Mouse (Mus musculus): ENCODE measurements at regions not wholly inside any gene's neighbourhood (a gene's known extent, or its start where the extent isn't known, plus 50 kb on each side); places are given as distances from the start of the nearest gene placed in this dataset.

- no peak for TF ChIP-seq EP300 (IDR thresholded peaks at IDR 0.05; ENCODE audit: low read depth)
- TF ChIP-seq CTCF (IDR thresholded peaks at IDR 0.05; ENCODE audit: low read depth) = no peak
- no peak for ATAC-seq (ENCODE audit: insufficient read depth, low read depth)
- Histone ChIP-seq H3K4me1 (ENCODE audit: control insufficient read depth, insufficient read depth) (peaks cover 21% of the 10 kb centered on the region), H3K4me2 (ENCODE audit: low read depth, low read length) (no peak overlapping the region), H3K9me3 (replicated peaks; ENCODE audit: control insufficient read depth, low read length) (no peaks in the 10 kb centered on the region), H3K4me3 (ENCODE audit: low read depth, low read length) (no peak overlapping the region), H3K36me3 (replicated peaks; ENCODE audit: control insufficient read depth, insufficient read depth, low read length) (no peaks in the 10 kb centered on the region), H3K27ac (ENCODE audit: low read depth) (no peak overlapping the region), H3K9ac (replicated peaks; ENCODE audit: low read depth, low read length) (no peak overlapping the region), H3K27me3 (ENCODE audit: control insufficient read depth, insufficient read depth, low read length) (no peaks in the 10 kb centered on the region)
- DNase-seq (ENCODE audit: low spot score) = no peak
- WGBS = 89% methylated on average over 3 of the region's 3 CpGs
Observed at GRCm38 (mm10) chr13:60049703-60050102, 127.5 kb downstream of the Gas1 start.

GRCm38 (mm10) chr13:60047791-60048730 is 129.1 kb downstream of the Gas1 start:
- no peaks in the 10 kb centered on the region for H3K27me3 ChIP-seq (ENCODE audit: control insufficient read depth, insufficient read depth, low read length)
- no peak overlapping the region for H3K9ac ChIP-seq (replicated peaks; ENCODE audit: low read depth, low read length)
- no peak for TF ChIP-seq EP300 (IDR thresholded peaks at IDR 0.05; ENCODE audit: low read depth)
- TF ChIP-seq CTCF (IDR thresholded peaks at IDR 0.05; ENCODE audit: low read depth) = no peak
- DNase-seq (ENCODE audit: low spot score) (peak; percentile 30), ATAC-seq (ENCODE audit: insufficient read depth, low read depth) (no peak)
- H3K27ac ChIP-seq (ENCODE audit: low read depth) = no peak overlapping the region
- no peak overlapping the region for H3K4me3 ChIP-seq (ENCODE audit: low read depth, low read length)
- no peaks in the 10 kb centered on the region for H3K36me3 ChIP-seq (replicated peaks; ENCODE audit: control insufficient read depth, insufficient read depth, low read length)
- H3K9me3 ChIP-seq (replicated peaks; ENCODE audit: control insufficient read depth, low read length) = no peaks in the 10 kb centered on the region
- 51% methylated on average over 9 of the region's 9 CpGs for WGBS
- H3K4me2 ChIP-seq (ENCODE audit: low read depth, low read length) = no peak overlapping the region
- H3K4me1 ChIP-seq (ENCODE audit: control insufficient read depth, insufficient read depth) = peaks cover 21% of the 10 kb centered on the region

DNA sequence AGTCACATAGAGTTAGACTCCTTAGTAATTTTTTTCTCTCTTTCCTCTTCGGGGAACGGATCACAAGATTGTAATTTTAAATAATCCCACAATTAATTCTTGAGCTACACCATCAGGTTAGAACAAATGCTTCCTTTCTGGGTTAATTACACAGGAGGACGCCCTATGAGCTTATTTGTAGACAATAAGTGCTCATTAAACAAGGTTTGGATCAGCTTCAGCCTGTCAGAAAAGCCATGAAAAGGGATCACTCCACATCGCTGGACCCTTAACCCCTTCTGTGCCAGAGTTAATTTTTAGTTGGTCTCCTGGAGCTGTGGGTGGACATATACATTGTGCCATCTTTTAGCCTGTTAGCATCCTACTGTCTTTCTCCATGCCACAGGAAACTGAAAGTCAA is 131.4 kb downstream of the Gas1 start:
- H3K9me3 ChIP-seq (replicated peaks; ENCODE audit: control insufficient read depth, low read length) = no peaks in the 10 kb centered on the region
- ATAC-seq (ENCODE audit: insufficient read depth, low read depth) = no peak
- H3K4me1 ChIP-seq (ENCODE audit: control insufficient read depth, insufficient read depth) = peaks cover 21% of the 10 kb centered on the region
- H3K4me3 ChIP-seq (ENCODE audit: low read depth, low read length) = no peak overlapping the region
- no peak for TF ChIP-seq CTCF (IDR thresholded peaks at IDR 0.05; ENCODE audit: low read depth)
- TF ChIP-seq EP300 (IDR thresholded peaks at IDR 0.05; ENCODE audit: low read depth) = no peak
- DNase-seq (ENCODE audit: low spot score) = no peak
- H3K4me2 ChIP-seq (ENCODE audit: low read depth, low read length) = no peak overlapping the region
- no peak overlapping the region for H3K9ac ChIP-seq (replicated peaks; ENCODE audit: low read depth, low read length)
- 67% methylated on average over 4 of the region's 4 CpGs for WGBS
- H3K27ac ChIP-seq (ENCODE audit: low read depth) = no peak overlapping the region
- H3K27me3 ChIP-seq (ENCODE audit: control insufficient read depth, insufficient read depth, low read length) = no peaks in the 10 kb centered on the region
- H3K36me3 ChIP-seq (replicated peaks; ENCODE audit: control insufficient read depth, insufficient read depth, low read length) = no peaks in the 10 kb centered on the region

GRCm38 (mm10) chr13:60044876-60045275 is 132.3 kb downstream of the Gas1 start:
- TF ChIP-seq CTCF (IDR thresholded peaks at IDR 0.05; ENCODE audit: low read depth) (no peak), EP300 (IDR thresholded peaks at IDR 0.05; ENCODE audit: low read depth) (no peak)
- no peak overlapping the region for H3K4me2 ChIP-seq (ENCODE audit: low read depth, low read length)
- peaks cover 21% of the 10 kb centered on the region for H3K4me1 ChIP-seq (ENCODE audit: control insufficient read depth, insufficient read depth)
- H3K9me3 ChIP-seq (replicated peaks; ENCODE audit: control insufficient read depth, low read length) = no peaks in the 10 kb centered on the region
- 29% methylated on average over 6 of the region's 6 CpGs for WGBS
- no peaks in the 10 kb centered on the region for H3K27me3 ChIP-seq (ENCODE audit: control insufficient read depth, insufficient read depth, low read length)
- ATAC-seq (ENCODE audit: insufficient read depth, low read depth) = no peak
- H3K9ac ChIP-seq (replicated peaks; ENCODE audit: low read depth, low read length) = no peak overlapping the region
- no peak for DNase-seq (ENCODE audit: low spot score)
- no peaks in the 10 kb centered on the region for H3K36me3 ChIP-seq (replicated peaks; ENCODE audit: control insufficient read depth, insufficient read depth, low read length)
- H3K27ac ChIP-seq (ENCODE audit: low read depth) = no peak overlapping the region
- no peak overlapping the region for H3K4me3 ChIP-seq (ENCODE audit: low read depth, low read length)

- TF ChIP-seq EP300 (IDR thresholded peaks at IDR 0.05; ENCODE audit: low read depth) (no peak), CTCF (IDR thresholded peaks at IDR 0.05; ENCODE audit: low read depth) (no peak)
Observed at GRCm38 (mm10) chr13:60042443-60042842, 134.7 kb downstream of the Gas1 start.

More at GRCm38 (mm10) chr13:60042443-60042842, 134.7 kb downstream of the Gas1 start:
- H3K27me3 ChIP-seq (ENCODE audit: control insufficient read depth, insufficient read depth, low read length) = no peaks in the 10 kb centered on the region
- no peaks in the 10 kb centered on the region for H3K36me3 ChIP-seq (replicated peaks; ENCODE audit: control insufficient read depth, insufficient read depth, low read length)
- H3K9me3 ChIP-seq (replicated peaks; ENCODE audit: control insufficient read depth, low read length) = no peaks in the 10 kb centered on the region
- H3K27ac ChIP-seq (ENCODE audit: low read depth) = no peak overlapping the region
- ATAC-seq (ENCODE audit: insufficient read depth, low read depth) (no peak), DNase-seq (ENCODE audit: low spot score) (no peak)
- WGBS = 72% methylated on average over 2 of the region's 2 CpGs
- H3K4me1 ChIP-seq (ENCODE audit: control insufficient read depth, insufficient read depth) = peaks cover 11% of the 10 kb centered on the region
- no peak overlapping the region for H3K9ac ChIP-seq (replicated peaks; ENCODE audit: low read depth, low read length)
- H3K4me2 ChIP-seq (ENCODE audit: low read depth, low read length) = no peak overlapping the region
- H3K4me3 ChIP-seq (ENCODE audit: low read depth, low read length) = no peak overlapping the region
